Mouse (Mus musculus) 3T3-L1 (cell line): ENCODE data around the gene Ahdc1.
"Not testable (repeated sequence)": the region's sequence is repeated elsewhere in the genome, so short reads cannot be mapped to it uniquely, and the experiment has no call there.

ENCODE experiments used
- DNase-seq: peaks from one replicate; pipeline ENCODE4 v3.0.0-alpha.2; 2015; ENCODE audit warnings: low read depth, low spot score

Ahdc1 gene

GRCm38 (mm10) chr4:133094255-133094654 lies 83.2 kb downstream of the Ahdc1 start:
- DNase-seq: no peak

- DNase-seq: no peak
Measured at GRCm38 (mm10) chr4:133094936-133095733, 84.1 kb downstream of the Ahdc1 start.

DNA sequence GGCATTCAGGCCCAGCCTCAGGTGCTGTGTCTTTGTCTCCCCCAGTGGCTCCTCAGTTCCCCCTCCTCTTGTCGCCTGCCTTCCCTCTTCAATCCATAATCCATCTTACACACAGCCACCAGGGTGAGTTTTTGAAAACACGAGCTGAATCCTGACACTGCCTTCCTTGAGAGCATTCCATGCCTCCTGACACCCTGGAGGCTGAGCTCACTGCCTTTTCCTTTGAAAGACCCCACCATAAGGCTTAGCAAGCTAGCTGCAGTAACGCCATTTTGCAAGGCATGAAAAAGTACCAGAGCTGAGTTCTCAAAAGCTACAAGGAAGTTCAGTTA lies 84.6 kb downstream of the Ahdc1 start:
- DNase-seq: not testable (repeated sequence)

- DNase-seq: not testable (repeated sequence)
Measured at GRCm38 (mm10) chr4:133096671-133097070, 85.6 kb downstream of the Ahdc1 start.

- no peak for DNase-seq
Measured at GRCm38 (mm10) chr4:133101751-133102150, 90.7 kb downstream of the Ahdc1 start.

- no peak for DNase-seq
Measured at GRCm38 (mm10) chr4:133103525-133104193, 92.6 kb downstream of the Ahdc1 start.

- DNase-seq: no peak
Measured at GRCm38 (mm10) chr4:133104194-133104569, 93.1 kb downstream of the Ahdc1 start.

GRCm38 (mm10) chr4:133106691-133107090 lies 95.6 kb downstream of the Ahdc1 start:
- DNase-seq: no peak

GRCm38 (mm10) chr4:133107788-133108281 lies 96.8 kb downstream of the Ahdc1 start:
- DNase-seq: peak; percentile 94

DNA sequence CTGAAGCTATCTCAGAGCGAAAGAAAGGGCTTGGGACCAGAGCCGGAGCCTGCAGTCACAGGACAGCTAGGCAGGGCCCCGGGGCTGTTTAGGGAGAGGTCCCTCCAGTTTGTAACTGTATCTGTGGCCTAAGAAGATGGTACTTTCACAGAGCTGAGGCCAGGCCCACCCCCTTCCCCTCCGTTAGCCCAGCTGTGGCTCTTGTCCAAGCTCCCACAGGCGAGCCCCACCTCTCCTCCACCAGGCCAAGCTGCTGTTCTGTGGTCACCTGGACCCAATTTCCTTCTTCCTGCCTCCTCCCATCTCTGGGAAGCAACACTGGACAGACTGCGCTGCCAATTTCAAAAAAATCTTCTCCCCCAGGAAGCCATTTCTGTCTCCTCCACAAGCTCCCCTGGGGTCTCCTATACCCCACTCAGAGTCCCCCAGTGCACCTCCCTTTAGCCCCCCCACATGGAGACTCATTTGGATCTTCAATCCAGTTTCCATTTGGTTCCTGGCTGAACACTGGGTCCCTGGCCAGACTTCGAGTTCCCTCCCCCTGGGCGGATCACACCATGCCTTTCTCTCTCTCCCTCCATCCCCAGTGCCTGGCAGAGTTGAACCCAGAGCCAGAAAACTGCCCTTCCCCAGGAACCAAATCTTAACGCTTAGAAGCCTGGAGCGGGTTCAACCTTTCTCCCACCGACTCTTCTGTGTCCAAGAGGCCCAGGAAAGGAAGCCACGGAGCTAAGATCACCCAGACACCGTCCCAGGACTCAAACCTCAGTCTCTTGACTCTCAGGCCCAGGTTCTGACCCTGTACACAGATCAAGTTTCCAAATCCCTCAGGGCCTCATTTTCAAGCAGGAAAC lies 97.6 kb downstream of the Ahdc1 start:
- peak; percentile 81 for DNase-seq

DNA sequence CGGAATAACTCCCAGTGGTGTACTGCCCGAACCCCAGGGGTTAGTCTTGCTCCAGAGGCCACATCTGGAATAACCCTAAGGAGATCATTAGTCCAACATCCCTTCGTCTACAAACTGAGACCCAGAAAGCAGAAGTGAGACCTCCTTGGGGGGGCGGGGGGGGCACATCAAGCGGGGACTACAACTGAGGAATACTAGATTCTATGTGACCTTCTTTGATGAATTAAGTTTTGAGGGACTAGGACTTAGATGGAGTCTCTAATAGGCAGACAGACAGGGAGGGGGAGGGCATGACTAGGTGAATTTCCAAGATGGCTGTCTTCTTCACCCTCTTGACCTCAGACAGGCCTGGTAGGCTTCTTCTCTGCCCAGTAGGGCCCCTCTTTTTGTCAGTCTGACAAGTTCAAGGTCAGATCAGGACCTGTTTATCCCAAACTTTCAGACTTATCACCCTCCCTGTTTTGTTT lies 98.3 kb downstream of the Ahdc1 start:
- DNase-seq: peak; percentile 45

- peak; percentile 72 for DNase-seq
Measured at GRCm38 (mm10) chr4:133112175-133112838, 101.2 kb downstream of the Ahdc1 start.

GRCm38 (mm10) chr4:133113351-133113882 lies 102.4 kb downstream of the Ahdc1 start:
- DNase-seq: no peak

DNA sequence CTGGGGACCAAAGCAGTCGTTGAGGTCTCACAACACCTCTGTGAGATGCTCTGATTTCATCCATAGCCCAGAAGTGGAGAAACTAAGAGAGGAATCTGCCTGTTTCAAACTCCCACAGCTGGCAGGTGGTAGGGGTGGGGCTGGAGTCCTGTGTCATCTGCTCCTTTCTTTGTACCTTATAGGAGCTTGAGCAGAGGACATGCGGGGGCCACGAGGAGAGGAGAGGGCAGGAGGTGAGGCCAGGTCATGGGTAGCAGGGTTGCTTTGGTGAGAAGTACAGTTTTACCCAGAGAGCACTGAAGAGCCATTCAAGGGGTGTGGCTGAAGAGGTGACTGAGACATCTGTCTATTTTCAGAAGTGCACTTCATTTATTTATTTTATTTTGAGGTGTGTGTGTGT lies 103.7 kb downstream of the Ahdc1 start:
- DNase-seq: no peak

DNA sequence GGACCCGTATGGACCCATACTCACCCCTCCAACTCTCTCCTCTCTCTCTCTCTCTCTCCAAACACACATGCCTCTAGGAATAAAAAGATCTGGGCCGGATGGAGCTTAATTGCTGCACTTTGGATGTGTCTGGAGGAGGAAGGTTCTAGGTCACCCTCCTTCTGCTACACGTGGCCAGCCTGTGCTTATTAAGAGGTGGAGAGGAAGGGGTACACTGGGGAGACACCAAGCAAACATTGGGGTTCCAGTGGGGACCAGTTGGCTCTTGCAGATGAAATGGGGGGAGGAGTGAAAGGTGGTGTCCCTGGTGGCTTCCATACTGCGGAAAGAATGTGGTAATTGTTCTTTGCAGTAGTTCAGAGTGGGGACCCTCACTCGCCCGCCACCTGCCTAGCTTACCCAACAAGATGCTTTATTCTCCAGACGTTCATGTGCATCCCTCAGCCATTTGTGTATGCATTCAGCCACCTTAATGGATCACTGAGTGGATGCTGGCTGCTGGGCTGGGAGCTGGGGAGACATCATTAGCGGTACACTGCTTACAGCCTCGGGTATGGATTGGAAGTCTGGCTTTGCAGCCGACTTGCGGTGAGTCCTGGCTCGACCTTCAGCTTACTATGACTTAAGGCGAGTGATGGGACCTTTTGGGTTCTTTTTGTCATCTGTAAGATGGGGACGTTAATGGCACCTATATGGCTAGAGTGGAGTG lies 104.8 kb downstream of the Ahdc1 start:
- DNase-seq: no peak

DNA sequence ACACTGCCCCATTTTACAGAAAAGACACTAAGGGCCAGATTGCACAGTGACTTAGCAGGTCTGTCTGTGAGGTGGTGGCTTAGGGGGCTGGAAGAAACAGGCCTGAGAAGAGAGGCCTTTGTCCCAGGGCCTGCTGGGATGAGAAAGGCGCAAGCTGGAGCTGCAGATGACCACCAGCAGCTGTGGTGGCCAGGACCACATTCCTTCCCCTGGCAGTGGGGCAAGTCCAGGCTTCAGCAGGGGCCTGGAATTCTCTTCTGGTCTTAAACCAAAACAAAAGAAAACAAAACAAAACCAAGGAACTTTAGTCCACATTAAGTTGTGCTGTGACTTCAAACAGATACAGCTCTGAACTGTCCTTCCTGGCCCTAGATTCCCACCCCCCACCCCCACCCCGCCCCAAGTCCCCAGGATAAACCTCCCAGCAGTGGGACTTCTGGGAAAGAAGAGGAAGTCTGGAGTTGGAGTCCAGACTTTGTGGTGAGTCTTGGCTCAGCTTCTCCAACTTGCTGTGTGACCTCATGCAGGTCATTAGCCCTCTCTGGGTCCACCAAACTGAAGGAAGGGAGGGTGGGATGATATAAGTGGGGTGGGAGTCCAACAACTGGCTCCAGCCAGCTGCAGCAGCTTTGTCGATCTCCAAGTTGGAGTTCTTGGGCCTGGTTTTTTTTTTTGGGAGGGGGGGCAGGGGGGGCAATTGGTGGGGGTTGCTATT lies 105.9 kb downstream of the Ahdc1 start:
- DNase-seq: peak; percentile 91

DNA sequence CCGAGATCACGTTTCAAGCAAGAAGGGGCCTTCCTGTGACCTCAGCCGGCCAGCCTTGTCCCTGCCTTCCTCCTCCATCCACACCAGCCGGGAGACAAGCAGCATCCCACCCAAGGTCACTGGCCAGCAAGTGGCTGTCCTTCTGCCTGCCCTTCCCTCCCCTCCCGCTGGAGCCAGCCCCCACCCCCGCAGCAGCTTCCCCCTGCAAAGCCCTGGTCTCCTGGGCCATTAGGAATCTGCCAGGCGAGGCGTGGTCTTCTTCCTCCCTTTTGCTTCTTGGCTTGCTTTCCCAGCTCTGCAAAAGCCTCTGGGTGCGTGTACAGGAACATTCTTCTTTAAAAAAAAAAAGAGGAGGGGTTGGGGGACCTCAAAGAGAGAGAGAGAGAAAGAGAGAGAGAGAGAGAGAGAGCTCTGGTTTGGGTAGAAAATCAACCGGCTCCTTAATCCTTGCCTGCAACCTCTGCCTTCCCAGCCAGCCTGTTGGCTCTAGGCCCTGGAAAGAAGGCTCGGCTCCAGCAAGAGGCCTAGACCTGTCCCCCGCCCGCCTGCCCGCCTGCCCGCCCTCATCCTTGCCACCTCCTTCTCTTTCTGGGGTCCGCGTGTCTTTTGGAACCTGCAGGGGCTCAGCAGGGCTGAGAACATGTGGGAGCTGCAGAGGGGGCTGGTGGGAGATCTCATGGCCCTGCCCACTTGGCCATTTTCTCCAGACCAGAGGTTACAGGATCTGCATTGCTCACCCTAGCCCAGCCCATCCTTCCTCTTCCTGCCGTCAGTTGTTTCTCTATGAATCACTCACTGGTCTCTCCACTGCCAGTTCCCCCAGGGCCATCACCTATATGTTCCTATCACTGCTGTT lies 106.7 kb downstream of the Ahdc1 start:
- DNase-seq: peak; percentile 94

DNA sequence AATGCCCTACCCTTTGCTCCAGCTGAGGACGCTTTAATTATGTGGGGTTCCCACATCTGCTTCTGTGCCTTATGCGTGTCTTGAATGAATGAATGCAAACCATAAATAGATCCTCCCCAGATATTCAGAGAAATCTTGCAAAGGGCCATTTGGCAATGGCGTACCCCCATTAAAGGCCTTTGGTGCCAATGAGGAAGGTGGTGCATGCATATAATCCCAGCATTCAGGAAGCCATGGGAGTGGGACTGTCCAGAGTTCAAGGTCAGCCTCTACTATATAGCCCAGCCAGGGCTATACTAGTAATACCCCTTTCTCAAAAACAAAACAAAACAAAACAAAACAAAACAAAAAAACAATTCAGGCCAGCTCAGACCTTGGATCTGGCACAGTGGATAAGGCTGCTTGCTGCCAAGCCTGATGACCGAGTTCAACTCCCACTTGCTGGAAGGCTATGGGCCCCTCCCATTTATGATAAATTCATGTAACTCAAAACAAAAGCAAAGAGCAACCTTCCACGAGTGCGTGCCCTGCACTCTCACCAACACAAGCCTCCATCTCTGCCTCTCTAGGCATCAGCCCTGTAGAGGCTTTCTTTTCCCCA lies 107.8 kb downstream of the Ahdc1 start:
- peak; percentile 53 for DNase-seq

- no peak for DNase-seq
Measured at GRCm38 (mm10) chr4:133119579-133119978, 108.5 kb downstream of the Ahdc1 start.
